Mouse (Mus musculus): ENCODE data around the gene Hnrnpl. TPM values are rescaled to one million over a fixed set of nuclear protein-coding genes. Genes with fewer than 3 reads are reported as not detected.
"Not testable (repeated sequence)": the region's sequence is repeated elsewhere in the genome, so short reads cannot be mapped to it uniquely, and the experiment has no call there.

Gene Hnrnpl
- polyA plus RNA-seq, 1 experiment: 256 TPM

DNA sequence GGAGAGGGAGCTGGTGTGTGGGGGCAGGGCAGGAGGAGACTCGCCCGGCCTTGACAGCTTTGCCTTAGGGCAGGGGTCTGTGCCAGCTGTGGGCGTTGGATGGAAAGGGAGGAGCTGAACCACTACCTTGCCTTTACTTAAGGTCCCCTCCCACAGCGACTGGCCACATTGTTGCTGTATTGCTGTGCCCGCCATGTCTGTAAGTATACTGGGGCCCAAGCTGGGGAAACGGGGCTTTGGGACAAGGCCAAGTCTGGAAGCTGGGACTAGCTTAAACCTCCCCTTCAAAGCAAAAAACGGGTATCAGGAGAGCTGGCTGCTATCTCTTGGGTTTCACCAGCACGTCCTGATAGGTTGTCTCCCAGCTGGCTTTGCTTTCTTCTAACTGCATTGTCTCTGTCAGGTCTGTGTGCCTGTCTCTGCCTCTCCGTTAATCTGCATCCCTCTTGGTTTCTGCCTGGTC lies 56.0 kb downstream of the Hnrnpl start:
- no peak overlapping the region for H3K4me3 ChIP-seq (ENCODE audit: insufficient read depth, low read length)
- TF ChIP-seq POLR2A (IDR thresholded peaks at IDR 0.05; ENCODE audit: borderline replicate concordance, low read depth, low read length) (no peak), CTCF (IDR thresholded peaks at IDR 0.05; ENCODE audit: low read depth, low read length) (no peak)
- H3K4me1 ChIP-seq (ENCODE audit: control insufficient read depth, insufficient read depth, low read length): peaks cover 17% of the 10 kb centered on the region
- no peak overlapping the region for H3K27ac ChIP-seq (ENCODE audit: insufficient read depth, low read depth, low read length)

- peak overlapping the region; percentile 23 for H3K4me3 ChIP-seq (ENCODE audit: insufficient read depth, low read length)
- peaks cover 17% of the 10 kb centered on the region for H3K4me1 ChIP-seq (ENCODE audit: control insufficient read depth, insufficient read depth, low read length)
- TF ChIP-seq CTCF (IDR thresholded peaks at IDR 0.05; ENCODE audit: low read depth, low read length): no peak
- TF ChIP-seq POLR2A (IDR thresholded peaks at IDR 0.05; ENCODE audit: borderline replicate concordance, low read depth, low read length): no peak
- no peak overlapping the region for H3K27ac ChIP-seq (ENCODE audit: insufficient read depth, low read depth, low read length)
Observed at GRCm38 (mm10) chr7:28865481-28866300, 57.4 kb downstream of the Hnrnpl start.

DNA sequence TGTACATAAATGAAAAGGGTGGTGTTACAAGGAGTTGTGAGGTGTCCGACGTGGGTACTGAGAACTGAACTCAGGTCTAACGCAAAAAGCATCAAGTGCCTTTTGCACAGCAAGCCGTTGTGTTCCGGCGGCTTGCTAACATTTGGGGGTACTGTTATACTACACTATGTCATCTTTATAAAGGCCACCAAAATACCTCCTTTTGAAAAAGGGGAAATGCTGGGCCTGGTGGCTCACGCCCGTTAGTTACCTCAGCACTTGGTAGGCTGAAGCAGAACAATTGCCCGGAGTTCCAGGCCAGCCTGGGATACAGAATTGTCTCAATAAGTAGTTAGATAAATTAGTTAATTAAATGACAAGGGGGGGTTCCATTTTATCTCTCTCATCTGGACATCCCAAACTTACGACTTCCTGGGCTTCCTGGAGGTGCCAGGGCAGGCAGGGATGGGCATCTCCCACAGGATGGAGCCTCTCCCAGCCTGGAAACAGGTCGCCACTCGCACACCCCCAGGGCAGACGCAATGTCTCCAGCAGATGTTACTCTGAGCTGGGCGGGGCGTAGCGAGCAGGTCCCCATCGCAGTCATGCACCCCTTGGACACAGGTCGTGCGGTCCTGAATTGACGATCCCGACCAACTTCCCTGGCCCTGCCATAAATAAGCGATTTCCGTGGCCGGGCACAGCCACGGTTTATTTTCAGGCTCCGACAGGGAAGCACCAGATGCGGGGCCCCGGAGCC lies 58.6 kb downstream of the Hnrnpl start:
- H3K4me3 ChIP-seq (ENCODE audit: insufficient read depth, low read length): no peak overlapping the region
- TF ChIP-seq CTCF (IDR thresholded peaks at IDR 0.05; ENCODE audit: low read depth, low read length): no peak
- TF ChIP-seq POLR2A (IDR thresholded peaks at IDR 0.05; ENCODE audit: borderline replicate concordance, low read depth, low read length): no peak
- H3K27ac ChIP-seq (ENCODE audit: insufficient read depth, low read depth, low read length): no peak overlapping the region
- peaks cover 17% of the 10 kb centered on the region for H3K4me1 ChIP-seq (ENCODE audit: control insufficient read depth, insufficient read depth, low read length)

DNA sequence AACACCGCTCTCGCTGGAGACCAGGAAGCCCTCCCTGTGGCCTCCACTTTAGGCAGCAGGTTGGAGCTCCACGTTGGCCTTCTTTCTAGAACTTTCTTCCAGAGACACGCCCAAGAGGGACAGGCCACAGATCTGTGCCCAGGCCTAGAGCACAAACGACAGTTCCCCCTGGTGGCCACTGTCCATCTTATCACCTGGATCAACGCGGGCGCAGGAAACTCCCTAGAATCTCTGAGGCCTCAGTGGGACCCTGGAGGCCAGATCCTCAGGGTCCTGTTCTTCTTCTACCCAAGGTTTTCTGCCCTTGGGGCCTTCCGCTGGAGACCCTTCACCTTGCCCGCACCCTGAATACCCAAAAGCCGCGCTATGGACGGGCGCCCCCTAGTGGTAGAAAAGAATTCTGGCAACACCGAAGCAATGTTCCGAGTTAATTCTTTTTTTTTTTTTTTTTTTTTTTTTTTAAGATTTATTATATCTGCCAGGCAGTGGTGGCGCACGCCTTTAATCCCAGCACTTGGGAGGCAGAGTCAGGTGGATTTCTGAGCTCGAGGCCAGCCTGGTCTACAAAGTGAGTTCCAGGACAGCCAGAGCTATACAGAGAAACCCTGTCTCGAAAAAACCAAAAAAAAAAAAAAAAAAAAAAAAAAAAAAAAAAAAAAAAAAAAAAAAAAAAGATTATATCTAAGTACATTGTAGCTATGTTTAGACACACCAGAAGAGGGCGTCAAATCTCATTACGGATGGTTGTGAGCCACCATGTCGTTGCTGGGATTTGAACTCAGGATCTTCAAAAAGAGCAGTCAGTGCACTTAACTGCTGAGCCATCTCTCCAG lies 59.4 kb downstream of the Hnrnpl start:
- peak; percentile 100 for TF ChIP-seq CTCF (IDR thresholded peaks at IDR 0.05; ENCODE audit: low read depth, low read length)
- H3K4me1 ChIP-seq (ENCODE audit: control insufficient read depth, insufficient read depth, low read length): peaks cover 17% of the 10 kb centered on the region
- H3K4me3 ChIP-seq (ENCODE audit: insufficient read depth, low read length); H3K27ac ChIP-seq (ENCODE audit: insufficient read depth, low read depth, low read length): not testable (repeated sequence)

GRCm38 (mm10) chr7:28870901-28871664 lies 62.7 kb downstream of the Hnrnpl start:
- TF ChIP-seq POLR2A (IDR thresholded peaks at IDR 0.05; ENCODE audit: borderline replicate concordance, low read depth, low read length): no peak
- TF ChIP-seq CTCF (IDR thresholded peaks at IDR 0.05; ENCODE audit: low read depth, low read length): no peak
- peaks cover 11% of the 10 kb centered on the region for H3K4me1 ChIP-seq (ENCODE audit: control insufficient read depth, insufficient read depth, low read length)
- no peak overlapping the region for H3K27ac ChIP-seq (ENCODE audit: insufficient read depth, low read depth, low read length)
- no peak overlapping the region for H3K4me3 ChIP-seq (ENCODE audit: insufficient read depth, low read length)

Other genes with a start within 250 kb of the Hnrnpl start
- gene Samd4b, start 210.4 kb upstream of the Hnrnpl start, polyA plus RNA-seq (2012; ENCODE audit: insufficient read depth, insufficient read length, missing spikeins): 39.4 and 47.4 TPM in 2 replicates
- gene Pak4, start 210.4 kb upstream of the Hnrnpl start, polyA plus RNA-seq (2012; ENCODE audit: insufficient read depth, insufficient read length, missing spikeins): 10.7 and 11.7 TPM in 2 replicates
- gene Acp7, start 177.2 kb upstream of the Hnrnpl start, polyA plus RNA-seq (2012; ENCODE audit: insufficient read depth, insufficient read length, missing spikeins): not detected in 2 replicates
- gene Fbxo27, start 115.7 kb upstream of the Hnrnpl start, polyA plus RNA-seq (2012; ENCODE audit: insufficient read depth, insufficient read length, missing spikeins): not detected in 2 replicates
- gene Fbxo17, start 91.7 kb upstream of the Hnrnpl start, polyA plus RNA-seq (2012; ENCODE audit: insufficient read depth, insufficient read length, missing spikeins): 0.47 and 0.92 TPM in 2 replicates
- 39.5 and 50.6 TPM in 2 replicates for gene Mrps12, start 66.7 kb upstream of the Hnrnpl start, polyA plus RNA-seq (2012; ENCODE audit: insufficient read depth, insufficient read length, missing spikeins)
- 7.2 and 8.2 TPM in 2 replicates for gene Sars2, start 66.5 kb upstream of the Hnrnpl start, polyA plus RNA-seq (2012; ENCODE audit: insufficient read depth, insufficient read length, missing spikeins)
- not detected in 2 replicates for gene Ccer2, start 52.4 kb upstream of the Hnrnpl start, polyA plus RNA-seq (2012; ENCODE audit: insufficient read depth, insufficient read length, missing spikeins)
- 190 and 192 TPM in 2 replicates for gene Sirt2, start 41.8 kb upstream of the Hnrnpl start, polyA plus RNA-seq (2012; ENCODE audit: insufficient read depth, insufficient read length, missing spikeins)
- 32.1 and 33.4 TPM in 2 replicates for gene Nfkbib, start 41.0 kb upstream of the Hnrnpl start, polyA plus RNA-seq (2012; ENCODE audit: insufficient read depth, insufficient read length, missing spikeins)
- gene Rinl, start 19.6 kb upstream of the Hnrnpl start, polyA plus RNA-seq (2012; ENCODE audit: insufficient read depth, insufficient read length, missing spikeins): 33.3 and 36.4 TPM in 2 replicates
- 85.7 and 96.1 TPM in 2 replicates for gene Ech1, start 16.7 kb downstream of the Hnrnpl start, polyA plus RNA-seq (2012; ENCODE audit: insufficient read depth, insufficient read length, missing spikeins)
- gene Lgals4, start 25.3 kb downstream of the Hnrnpl start, polyA plus RNA-seq (2012; ENCODE audit: insufficient read depth, insufficient read length, missing spikeins): 1.9 and 2.8 TPM in 2 replicates
- gene Lgals7, start 55.3 kb downstream of the Hnrnpl start, polyA plus RNA-seq (2012; ENCODE audit: insufficient read depth, insufficient read length, missing spikeins): not detected in 2 replicates
- not detected in 2 replicates for gene Capn12, start 72.9 kb downstream of the Hnrnpl start, polyA plus RNA-seq (2012; ENCODE audit: insufficient read depth, insufficient read length, missing spikeins)
- 92.7 and 105 TPM in 2 replicates for gene Actn4, start 153.8 kb downstream of the Hnrnpl start, polyA plus RNA-seq (2012; ENCODE audit: insufficient read depth, insufficient read length, missing spikeins)
- gene Eif3k, start 173.3 kb downstream of the Hnrnpl start, polyA plus RNA-seq (2012; ENCODE audit: insufficient read depth, insufficient read length, missing spikeins): 228 TPM in 2 replicates
- gene Map4k1, start 173.5 kb downstream of the Hnrnpl start, polyA plus RNA-seq (2012; ENCODE audit: insufficient read depth, insufficient read length, missing spikeins): 9.6 and 12.0 TPM in 2 replicates

Data from bone marrow macrophage, adult 2 months (primary cell).